In genomic region chr16:10998224-10998623, GRCm38 (mm10) we compare ENCODE assay signal across 31 mouse cellular contexts.
DNase-seq lines count a peak whose midpoint lies in the region; TF ChIP-seq lines count a peak whose summit lies in the region.
"Had no signal": no experiment of that assay in that cellular context is flagged by ENCODE, and none has a peak within 500 bp of the region (broad histone marks: within the 10 kb centered on the region; RNA-seq: fewer than 3 reads in every experiment).

No protein-coding gene starts in this region.

- peak; percentile 2 for TF ChIP-seq CTCF in left cerebral cortex, adult 2 months (IDR thresholded peaks at IDR 0.05)
- peak; percentile 57 for TF ChIP-seq CTCF in E14TG2a.4 (conservative IDR thresholded peaks at IDR 0.05; ENCODE audit: low read length)
- no peak for TF ChIP-seq CTCF in brain, embryonic 14.5 days (IDR thresholded peaks at IDR 0.05; ENCODE audit: borderline replicate concordance, extremely low read depth, insufficient read depth, insufficient read length)

- no peak overlapping the region for H3K27ac ChIP-seq in left cerebral cortex, adult 2 months
- H3K27ac ChIP-seq: embryonic facial prominence, embryonic 13.5 days; forebrain, embryonic 10.5 days; forebrain, embryonic 15.5 days; hindbrain, embryonic 14.5 days; kidney, postnatal 0 days; limb, embryonic 13.5 days; lung, embryonic 15.5 days; neural tube, embryonic 12.5 days had no signal

- no peak overlapping the region for H3K4me3 ChIP-seq in left cerebral cortex, adult 2 months
- H3K4me3 ChIP-seq in E14TG2a.4 (replicated peaks; ENCODE audit: low read length), result peak overlapping the region; percentile 7; the same call in 1 of the 2 replicates
- H3K4me3 ChIP-seq: embryonic facial prominence, embryonic 13.5 days; forebrain, embryonic 10.5 days; forebrain, embryonic 15.5 days; heart, embryonic 12.5 days; limb, embryonic 13.5 days; lung, embryonic 15.5 days; midbrain, embryonic 10.5 days; myocyte; neural tube, embryonic 12.5 days had no signal

- no peak for DNase-seq in left cerebral cortex, adult 2 months (ENCODE audit: extremely low spot score in 1 of 2, low spot score in 2 of 2)
- DNase-seq in left cerebral cortex, adult 8-10 months (ENCODE audit: low spot score in 2 of 2), result no peak
- peak; percentile 38 for DNase-seq in ES-CJ7 (ENCODE audit: low read depth, low spot score)
- DNase-seq in brain, embryonic 14.5 days (ENCODE audit: low read depth), result peak; percentile 3
- no peak for DNase-seq in urinary bladder, postnatal 25 days (ENCODE audit: low spot score)
- no peak for DNase-seq in c-Kit-positive CD71-positive TER-119-positive erythroid progenitor cells, embryonic 14.5 days (ENCODE audit: low spot score)
- DNase-seq: adrenal gland, postnatal 10 days; B cell, adult 2 months; cerebellum, adult 18-20 months; cerebellum, postnatal 10 days; gastrocnemius, postnatal 36 days; heart, adult 18-20 months; kidney, adult 8-10 months; layer of hippocampus, adult 9-11 months; lung, postnatal 4 days; right cerebral cortex, adult 18-20 months; right cerebral cortex, postnatal 4 days; thymus, adult 2 months; thymus, postnatal 36 days had no signal

- intact Hi-C loops in left cerebral cortex, adult 2 months (cut with DNase I), result no loop called here

- H3K27me3 ChIP-seq in E14TG2a.4 (ENCODE audit: insufficient read depth, low read length), result peaks cover 5% of the 10 kb centered on the region; the same call in 1 of the 2 replicates
- H3K27me3 ChIP-seq: embryonic facial prominence, embryonic 13.5 days; forebrain, embryonic 15.5 days; heart, embryonic 12.5 days; limb, embryonic 13.5 days; lung, embryonic 15.5 days; neural tube, embryonic 12.5 days had no signal

- TF ChIP-seq POLR2A in brain, embryonic 14.5 days (IDR thresholded peaks at IDR 0.05; ENCODE audit: borderline replicate concordance, extremely low read depth, insufficient read depth, insufficient read length, poor library complexity, severe bottlenecking), result no peak

- H3K36me3 ChIP-seq in E14TG2a.4 (ENCODE audit: insufficient read depth, low read length), result no peaks in the 10 kb centered on the region
- H3K36me3 ChIP-seq: embryonic facial prominence, embryonic 13.5 days; forebrain, embryonic 10.5 days; forebrain, embryonic 15.5 days; heart, embryonic 12.5 days; limb, embryonic 13.5 days; lung, embryonic 15.5 days; midbrain, embryonic 10.5 days; neural tube, embryonic 12.5 days had no signal

- H3K4me1 ChIP-seq in E14TG2a.4 (replicated peaks; ENCODE audit: low read depth, low read length), result peaks cover 31% of the 10 kb centered on the region
- H3K4me1 ChIP-seq: limb, embryonic 13.5 days had no signal

- H3K9me3 ChIP-seq in E14TG2a.4 (ENCODE audit: low read length), result no peaks in the 10 kb centered on the region
- H3K9me3 ChIP-seq: embryonic facial prominence, embryonic 13.5 days; forebrain, embryonic 15.5 days; limb, embryonic 13.5 days; lung, embryonic 15.5 days; midbrain, embryonic 10.5 days; neural tube, embryonic 12.5 days had no signal

Comparison
In these comparisons a context has a peak if more than half of its experiments do, and no peak if none do; other contexts are left out.
1. DNase-seq: peak in ES-CJ7 (single experiment) and brain, embryonic 14.5 days (single experiment); none in left cerebral cortex, adult 2 months (0 of 2), left cerebral cortex, adult 8-10 months (0 of 2), urinary bladder, postnatal 25 days (single experiment) and c-Kit-positive CD71-positive TER-119-positive erythroid progenitor cells, embryonic 14.5 days (single experiment).